7 mouse cellular contexts compared by ENCODE assay signal in genomic region chr6:4457555-4457996, GRCm38 (mm10). TPM values are rescaled to one million over a fixed set of nuclear protein-coding genes. Genes with fewer than 3 reads are reported as not detected.
DNase-seq lines count a peak whose midpoint lies in the region; ATAC-seq and TF ChIP-seq lines count a peak whose summit lies in the region.

No protein-coding gene starts in this region.

- H3K4me1 ChIP-seq in intestine, embryonic 16.5 days (ENCODE audit: control insufficient read depth, insufficient read depth, low read length) = peaks cover 12% of the 10 kb centered on the region; the same call in 1 of the 2 replicates

- no peak for TF ChIP-seq CTCF in C2C12 (IDR thresholded peaks at IDR 0.05; ENCODE audit: control insufficient read depth, insufficient read depth, insufficient read length)

- H3K79me3 ChIP-seq in C2C12 (ENCODE audit: low read depth) = no peaks in the 10 kb centered on the region

- H3K27ac ChIP-seq in intestine, embryonic 16.5 days (ENCODE audit: low read length) = peak overlapping the region; percentile 69

- peak overlapping the region; percentile 24 for H3ac ChIP-seq in C2C12 (ENCODE audit: control insufficient read depth, insufficient read length, low read depth)

- peak; percentile 98 for DNase-seq in NIH3T3 (ENCODE audit: low read depth)
- peak; percentile 67 to 78 for DNase-seq in gastrocnemius, adult 8-10 months (ENCODE audit: low spot score in 2 of 2)
- peak; percentile 81 for DNase-seq in lung, postnatal 10 days
- DNase-seq in yolk sac, embryonic 10.5 days (ENCODE audit: low spot score) = peak; percentile 65
- no peak for DNase-seq in layer of hippocampus, postnatal 25 days (ENCODE audit: extremely low spot score in 1 of 2, low spot score in 1 of 2)

- H3K4me3 ChIP-seq in C2C12 (ENCODE audit: insufficient read depth, poor library complexity, severe bottlenecking) = no peak overlapping the region
- no peak overlapping the region for H3K4me3 ChIP-seq in intestine, embryonic 16.5 days (ENCODE audit: low read length)

- no peaks in the 10 kb centered on the region for H3K36me3 ChIP-seq in C2C12 (ENCODE audit: control insufficient read depth, insufficient read depth)
- H3K36me3 ChIP-seq in intestine, embryonic 16.5 days (ENCODE audit: control insufficient read depth, insufficient read depth, low read length) = no peaks in the 10 kb centered on the region

- ATAC-seq in intestine, embryonic 16.5 days = peak; percentile 74

- H3K27me3 ChIP-seq in C2C12 (ENCODE audit: control insufficient read depth, insufficient read depth, insufficient read length) = no peaks in the 10 kb centered on the region
- no peaks in the 10 kb centered on the region for H3K27me3 ChIP-seq in intestine, embryonic 16.5 days (replicated peaks; ENCODE audit: control insufficient read depth, insufficient read depth, low read length)

- H3K79me2 ChIP-seq in C2C12 (ENCODE audit: control insufficient read depth, insufficient read depth) = no peaks in the 10 kb centered on the region

- no peak overlapping the region for H3K4me2 ChIP-seq in intestine, embryonic 16.5 days (ENCODE audit: low read depth, low read length)

- no peak overlapping the region for H3K9ac ChIP-seq in intestine, embryonic 16.5 days (ENCODE audit: low read depth, low read length)

- H3K9me3 ChIP-seq in intestine, embryonic 16.5 days (ENCODE audit: control insufficient read depth, low read length) = no peaks in the 10 kb centered on the region

- 29% methylated on average over 6 of the region's 6 CpGs for WGBS in intestine, embryonic 16.5 days

TF ChIP-seq in C2C12, 6 proteins besides CTCF, POLR2A, EP300 and RAD21:
- TF ChIP-seq MYOG (IDR thresholded peaks at IDR 0.05; ENCODE audit: control insufficient read depth, extremely low read depth, insufficient read length) (no peak), FOSL1 (IDR thresholded peaks at IDR 0.05; ENCODE audit: insufficient read depth, low read length, poor library complexity, severe bottlenecking) (no peak), USF1 (IDR thresholded peaks at IDR 0.05; ENCODE audit: low read depth) (no peak), MYOD1 (IDR thresholded peaks at IDR 0.05; ENCODE audit: control insufficient read depth, insufficient read length, low read depth) (no peak), CEBPB (IDR thresholded peaks at IDR 0.05; ENCODE audit: low read depth) (no peak), MAX (IDR thresholded peaks at IDR 0.05) (no peak)

RNA-seq across cellular contexts. Expression of gene Col1a2, which starts 47.0 kb away (rescaled TPM):
- 144 TPM for polyA plus RNA-seq in C2C12 (2012; fragmentation: generic; extraction: Trizol)
- 100 to 1,000 TPM in 1 of 4 experiments, 10 to 100 TPM in 3; 34.0 to 100 (median 47.3) TPM for total RNA-seq in gastrocnemius, adult 8-10 months (2022)
- polyA plus RNA-seq in intestine, embryonic 16.5 days (2015; fragmentation: Nextera tagmentation; extraction: Ambion mirVana) = 449 and 476 TPM in 2 replicates
- 10 to 100 TPM; 17.0 to 18.9 TPM for total RNA-seq in layer of hippocampus, postnatal 25 days (2021)

Comparison
In these comparisons a context has a peak if more than half of its experiments do, and no peak if none do; other contexts are left out.
1. DNase-seq: peak in NIH3T3 (single experiment), gastrocnemius, adult 8-10 months (2 of 2), lung, postnatal 10 days (single experiment) and yolk sac, embryonic 10.5 days (single experiment); none in layer of hippocampus, postnatal 25 days (0 of 2).